Mouse (Mus musculus): Measurements from ENCODE around the gene Mroh2a.
A peak's percentile ranks its signal among the peaks of the same experiment; 100 is the strongest.
"Not testable (repeated sequence)": the region's sequence is repeated elsewhere in the genome, so short reads cannot be mapped to it uniquely, and the experiment has no call there.

The Mroh2a gene

DNA sequence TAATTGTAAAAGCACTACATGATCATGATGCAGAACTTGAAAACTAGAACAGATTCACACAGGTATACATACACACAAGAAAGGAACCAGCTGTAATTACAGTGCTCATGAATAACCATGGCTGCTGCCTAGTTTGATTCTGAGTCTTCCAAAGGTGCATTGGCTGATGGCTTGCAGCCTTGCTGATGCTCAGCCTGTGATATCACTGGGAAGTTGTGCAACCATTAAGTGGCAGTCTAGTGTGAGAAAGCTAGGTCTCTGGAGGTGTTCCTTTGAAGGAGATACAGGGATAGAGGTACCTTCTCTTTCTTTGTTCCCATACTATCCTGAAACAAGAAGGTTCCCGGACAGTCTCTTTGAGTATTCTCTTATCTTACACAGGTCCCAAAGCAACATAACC, 7.7 kb upstream of the Mroh2a start:
- no peak for DNase-seq

DNA sequence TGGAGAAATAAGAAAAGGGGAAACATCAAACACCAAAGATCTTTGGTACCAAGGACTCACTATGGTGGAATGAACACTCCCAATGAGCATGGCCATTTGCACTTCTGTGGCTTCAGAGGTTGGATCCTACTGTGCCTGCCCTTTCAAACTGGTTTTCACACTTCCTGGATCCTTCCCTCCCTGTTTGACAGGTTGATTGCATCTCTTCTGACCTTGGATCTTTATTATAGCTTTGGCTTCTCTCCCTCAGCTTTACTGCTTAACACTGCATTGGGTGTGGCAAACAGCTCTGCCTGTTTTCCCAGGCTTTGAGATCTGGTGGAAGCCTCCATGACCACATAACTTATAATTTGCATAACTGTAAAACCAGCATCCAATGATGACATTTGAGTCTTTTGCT, 6.5 kb upstream of the Mroh2a start:
- DNase-seq = no peak

DNA sequence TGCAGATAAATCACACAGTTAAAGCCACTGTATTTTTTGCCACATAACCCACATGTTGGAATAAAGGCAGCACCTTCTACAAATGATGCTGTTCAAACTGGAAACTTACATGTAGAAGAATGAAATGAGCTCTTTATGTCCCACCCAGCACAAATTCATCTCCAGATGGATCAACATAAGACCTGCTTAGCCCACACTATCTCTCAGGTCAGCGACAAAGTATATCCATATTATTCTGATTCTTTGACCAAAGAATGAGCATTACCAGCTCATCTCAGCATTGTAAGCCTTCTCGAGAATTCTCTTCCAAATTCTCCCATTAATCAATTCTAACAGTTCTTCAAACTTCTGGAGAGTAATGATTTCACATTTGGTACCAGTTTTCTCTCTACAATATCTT, 4.6 kb upstream of the Mroh2a start:
- DNase-seq = no peak

DNA sequence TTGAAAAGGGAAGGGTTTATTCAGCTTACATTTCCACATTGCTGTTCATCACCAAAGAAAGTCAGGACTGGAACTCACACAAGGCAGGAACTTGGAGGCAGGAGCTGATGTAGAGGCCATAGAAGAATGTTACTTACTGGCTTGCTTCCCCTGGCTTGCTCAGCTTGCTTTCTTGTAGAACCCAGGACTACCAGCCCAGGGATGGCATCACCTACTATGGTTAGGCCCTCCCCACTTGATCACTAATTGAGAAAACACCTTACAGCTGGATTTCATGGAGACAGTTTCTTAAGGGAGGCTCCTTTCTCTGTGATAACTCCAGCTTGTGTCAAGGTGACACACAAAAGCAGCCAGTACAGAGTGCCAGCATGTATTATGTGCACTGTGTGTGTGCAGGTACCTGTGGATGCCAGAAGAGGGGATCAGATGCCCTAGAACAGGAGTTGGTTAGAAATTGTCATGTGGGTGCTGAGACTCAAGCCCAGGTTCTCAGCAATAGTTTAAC, 3.7 kb upstream of the Mroh2a start:
- not testable (repeated sequence) for DNase-seq

DNA sequence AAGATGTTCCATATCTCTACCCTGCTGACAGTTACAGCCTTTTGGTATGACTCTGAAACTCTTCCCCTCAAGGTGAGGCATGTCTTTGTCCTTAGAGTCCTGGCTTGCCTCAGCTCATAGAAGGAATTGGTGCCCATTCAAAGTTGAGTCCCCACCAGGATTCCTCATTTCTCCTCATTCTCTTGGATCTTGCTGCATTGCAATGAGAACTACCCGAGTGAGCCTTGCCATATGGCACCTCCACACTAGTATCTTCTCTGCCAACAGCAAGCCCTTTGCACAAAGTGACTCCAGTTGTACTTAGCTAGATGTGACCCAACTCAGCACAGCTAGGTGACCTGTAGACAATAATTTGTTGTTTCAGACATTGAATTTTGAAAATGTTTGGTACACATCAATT, 3.2 kb upstream of the Mroh2a start:
- DNase-seq = no peak

DNA sequence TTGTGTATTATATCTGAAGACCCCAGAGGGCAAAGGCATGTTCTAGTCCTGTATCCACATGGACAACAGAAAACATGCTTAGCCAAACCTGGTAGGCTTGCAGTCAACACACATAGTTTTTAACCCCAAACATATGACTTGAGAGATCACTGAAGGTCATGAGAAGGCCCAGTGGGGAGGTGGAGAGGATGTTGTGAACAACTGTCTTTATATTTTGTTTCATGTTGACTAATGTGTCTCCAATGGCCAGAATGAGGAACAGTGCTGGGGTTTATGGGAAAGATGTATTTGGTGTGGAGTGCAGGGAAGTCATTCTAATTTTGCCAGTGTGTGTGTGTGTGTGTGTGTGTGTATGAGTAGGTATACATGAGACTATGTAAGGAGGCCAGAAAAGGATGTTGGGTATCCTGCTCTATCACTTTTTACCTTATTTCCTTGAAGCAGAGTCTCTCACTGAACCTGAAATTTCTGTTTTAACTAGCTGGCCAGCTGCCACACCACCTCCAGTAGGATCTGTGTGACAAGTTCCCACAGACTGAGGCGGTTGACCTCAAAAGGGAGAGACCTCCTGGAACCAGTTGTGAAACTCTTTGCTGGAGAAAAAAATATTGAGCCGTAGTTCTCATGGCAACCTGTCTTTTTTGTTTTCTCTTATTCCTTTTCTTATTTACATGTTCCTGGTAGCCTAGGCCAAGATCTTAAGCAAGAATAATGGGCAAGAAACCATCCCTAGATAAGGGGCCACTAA, 2.6 kb upstream of the Mroh2a start:
- DNase-seq = no peak

DNA sequence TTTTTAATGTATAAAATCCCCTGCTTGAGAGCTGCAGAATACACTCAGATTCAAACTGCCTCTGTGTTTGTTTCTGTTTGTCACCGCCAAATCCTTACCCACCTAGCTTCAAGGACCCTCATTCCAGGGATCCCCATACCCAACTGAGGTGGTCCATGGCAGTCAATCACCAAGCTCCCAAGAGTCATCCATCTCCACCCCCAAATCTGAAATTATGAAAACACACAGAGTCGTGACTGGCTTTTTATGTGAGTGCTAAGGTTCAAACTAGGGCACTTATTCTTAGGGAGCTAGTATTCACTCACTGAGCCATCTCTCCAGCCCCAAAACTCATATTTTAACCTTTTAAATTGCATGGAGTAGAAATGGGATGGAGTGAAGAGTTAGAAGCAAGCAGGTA, 1.5 kb upstream of the Mroh2a start:
- DNase-seq = not testable (repeated sequence)

DNA sequence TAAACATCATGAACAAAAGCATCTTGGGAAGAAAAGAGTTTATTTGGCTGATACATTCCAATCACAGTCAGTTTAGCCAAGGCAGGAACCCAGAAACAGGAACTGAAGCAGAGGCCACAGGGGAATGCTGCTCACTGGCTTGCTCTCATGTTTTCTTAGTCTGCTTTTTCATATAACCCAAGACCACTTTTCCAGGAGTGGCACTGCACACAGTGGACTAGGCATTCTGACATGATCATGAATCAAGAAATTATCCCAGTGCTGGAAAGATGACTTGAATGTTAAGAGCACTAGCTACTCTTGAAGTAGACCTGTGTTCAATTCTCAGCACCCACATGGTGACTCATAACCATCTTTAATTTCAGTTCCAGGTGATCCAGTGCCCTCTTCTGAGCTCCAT, 1.0 kb upstream of the Mroh2a start:
- DNase-seq = no peak

DNA sequence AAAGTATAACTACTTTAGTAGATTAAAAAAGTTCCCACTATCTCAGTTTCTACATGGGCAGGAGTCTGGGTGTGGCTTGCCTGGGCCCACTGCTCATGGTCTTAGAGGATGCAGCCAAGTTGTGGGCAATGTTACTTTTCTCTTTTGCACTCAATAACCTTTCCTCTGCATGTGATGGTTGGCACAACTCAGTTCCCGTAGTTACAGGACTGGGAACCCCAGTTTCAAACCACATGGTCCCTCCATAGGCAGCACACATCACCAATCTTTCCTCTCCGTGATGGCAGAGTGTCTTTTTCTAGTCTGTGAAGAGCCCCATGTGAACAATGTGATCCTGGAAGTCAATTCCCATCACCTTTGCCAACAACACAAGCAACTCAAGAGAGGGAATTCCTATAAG, 696 bp downstream of the Mroh2a start:
- DNase-seq = peak; percentile 9

DNA sequence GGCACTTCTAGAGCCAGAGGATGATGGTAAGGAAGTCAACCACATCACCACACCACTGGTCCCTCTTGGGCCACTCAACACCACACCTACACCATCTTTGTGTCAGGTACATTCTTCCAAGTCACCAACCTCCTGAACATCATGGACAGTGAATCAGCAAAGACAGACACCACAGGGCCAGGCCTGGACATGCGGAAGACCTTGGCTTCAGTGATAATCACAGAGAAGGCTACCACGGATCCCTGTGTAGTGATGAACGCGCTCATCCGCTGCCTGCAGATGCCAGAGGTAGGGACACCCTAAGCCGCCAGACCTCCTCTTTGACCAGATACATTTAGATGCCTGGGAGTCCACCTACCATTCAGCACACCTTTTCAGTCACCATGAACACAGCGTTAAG, 1.3 kb downstream of the Mroh2a start:
- DNase-seq = no peak

DNA sequence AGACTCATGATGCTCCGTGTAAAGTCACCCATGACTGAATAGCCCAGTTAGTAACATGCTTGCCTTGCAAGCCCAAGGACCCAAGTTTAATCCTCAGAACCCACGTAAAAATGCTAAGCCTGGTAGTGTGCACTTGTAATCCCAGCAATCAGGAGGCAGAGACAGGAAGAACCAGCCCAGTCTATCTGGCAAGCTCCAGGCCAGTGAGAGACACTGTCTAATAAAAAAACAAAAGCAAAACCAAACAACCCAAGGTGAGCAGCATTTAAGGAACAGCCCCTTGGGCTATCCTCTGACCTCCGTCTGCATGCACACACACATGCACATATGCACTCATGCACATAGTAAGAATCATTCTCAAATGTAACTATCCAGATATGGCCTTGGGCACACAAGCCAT, 2.8 kb downstream of the Mroh2a start:
- no peak for DNase-seq

DNA sequence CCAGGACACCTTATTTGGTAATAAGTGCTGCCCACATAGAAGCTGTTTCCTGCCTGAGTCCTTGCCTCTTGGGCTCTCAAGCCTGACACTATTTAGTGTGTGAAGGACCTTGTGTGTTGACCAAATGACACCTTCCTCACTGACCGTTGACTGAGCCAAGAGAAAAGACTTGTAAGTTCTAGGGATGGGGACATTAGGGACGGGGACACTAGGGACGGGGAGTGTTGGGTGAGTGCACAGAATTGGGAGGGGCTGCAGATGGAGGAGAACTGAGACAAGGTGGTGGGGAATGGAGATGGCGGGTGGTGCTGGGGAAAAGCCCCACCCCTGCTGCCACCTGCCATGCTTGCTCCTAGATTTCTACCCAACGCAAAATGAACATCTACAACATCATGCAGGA, 3.2 kb downstream of the Mroh2a start:
- no peak for DNase-seq

DNA sequence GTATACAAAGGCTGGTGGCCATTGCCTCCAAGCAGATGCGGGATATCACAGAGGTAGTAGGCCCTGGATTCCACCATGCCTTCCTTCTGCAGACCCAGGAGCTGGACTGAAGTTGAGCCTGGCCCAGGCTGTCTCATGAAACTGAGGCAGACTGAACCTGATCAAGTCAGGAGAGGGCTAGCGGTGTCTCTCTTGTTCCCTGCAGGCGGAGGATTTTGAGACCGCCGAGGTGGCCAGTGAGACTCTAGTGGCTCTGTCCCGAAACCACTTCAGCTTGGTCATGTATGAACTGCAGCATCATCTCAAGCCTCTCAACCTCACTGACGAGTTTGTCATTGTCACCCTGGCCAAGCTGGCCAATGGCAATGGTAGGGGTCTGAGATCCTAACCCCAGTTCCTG, 3.6 kb downstream of the Mroh2a start:
- no peak for DNase-seq

DNA sequence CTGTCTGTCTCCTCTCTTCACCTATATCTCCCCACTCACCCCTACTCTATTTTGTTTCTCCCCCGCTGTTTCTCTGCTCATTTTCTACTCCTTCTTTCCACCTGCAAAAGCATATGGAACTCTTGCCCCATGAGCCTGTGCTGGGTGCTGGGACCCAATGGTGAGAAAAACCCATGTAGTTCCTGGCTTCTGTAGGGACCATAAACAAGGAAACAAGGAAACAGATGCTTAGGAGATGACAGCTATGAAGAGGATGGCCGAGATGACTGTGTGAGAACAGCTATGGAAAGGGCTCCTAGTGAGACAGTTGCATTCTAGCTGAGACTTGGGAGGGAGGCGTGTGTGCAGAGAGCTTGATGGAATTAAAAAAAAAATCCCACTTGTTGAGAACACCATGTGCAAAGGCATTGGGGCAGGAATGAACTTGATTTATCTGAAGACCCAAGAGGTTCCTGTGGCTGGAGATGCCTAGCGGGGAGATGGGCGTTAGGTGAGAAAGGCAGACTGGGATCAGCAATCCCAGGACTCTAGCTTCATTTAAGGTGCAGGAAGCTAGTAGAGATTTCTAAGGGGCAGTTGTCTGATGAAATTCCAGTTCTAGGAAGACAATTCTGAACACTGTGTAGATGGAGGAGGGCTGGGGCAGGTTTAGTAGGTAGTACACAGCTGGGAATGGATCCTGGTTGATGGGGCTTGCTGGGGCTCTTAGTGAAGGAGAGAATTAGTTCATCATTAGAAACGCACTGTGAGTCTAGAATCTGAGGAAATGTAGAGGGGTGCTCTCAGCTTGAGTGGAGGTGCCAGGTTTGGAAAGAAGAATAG, 4.4 kb downstream of the Mroh2a start:
- no peak for DNase-seq

DNA sequence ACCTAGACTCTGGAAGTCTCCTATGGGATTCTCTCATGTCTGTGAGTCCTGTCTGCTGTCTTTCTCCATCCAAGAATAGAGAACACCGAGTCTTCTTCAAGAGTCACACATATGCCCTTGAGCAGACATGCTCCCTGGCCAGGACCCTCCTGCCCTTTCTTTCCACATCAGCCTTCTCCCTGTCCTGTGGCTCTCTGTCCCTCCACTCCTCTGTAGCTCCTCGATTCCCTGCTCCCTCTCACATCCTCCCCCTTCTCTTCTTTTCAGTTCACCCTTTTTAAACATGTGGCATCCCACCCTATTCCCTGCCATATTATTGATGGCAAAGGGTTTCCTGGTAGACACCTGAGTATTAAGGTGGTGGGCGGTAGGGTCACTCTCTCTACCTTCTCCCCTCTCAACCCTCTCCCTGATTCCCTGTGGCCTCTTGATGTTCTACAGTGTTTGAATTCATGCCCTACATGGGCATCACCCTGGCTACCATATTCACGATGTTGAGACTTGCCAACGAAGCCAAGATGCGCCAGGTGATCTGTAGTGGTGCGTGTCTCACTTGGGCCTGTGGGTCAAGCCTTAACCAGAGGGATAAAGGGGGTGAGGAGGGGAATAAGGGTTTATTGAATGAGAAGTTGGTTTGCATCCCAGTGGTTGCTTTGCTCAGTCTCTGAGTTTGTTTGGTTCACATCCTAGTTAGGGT, 5.2 kb downstream of the Mroh2a start:
- DNase-seq = no peak

DNA sequence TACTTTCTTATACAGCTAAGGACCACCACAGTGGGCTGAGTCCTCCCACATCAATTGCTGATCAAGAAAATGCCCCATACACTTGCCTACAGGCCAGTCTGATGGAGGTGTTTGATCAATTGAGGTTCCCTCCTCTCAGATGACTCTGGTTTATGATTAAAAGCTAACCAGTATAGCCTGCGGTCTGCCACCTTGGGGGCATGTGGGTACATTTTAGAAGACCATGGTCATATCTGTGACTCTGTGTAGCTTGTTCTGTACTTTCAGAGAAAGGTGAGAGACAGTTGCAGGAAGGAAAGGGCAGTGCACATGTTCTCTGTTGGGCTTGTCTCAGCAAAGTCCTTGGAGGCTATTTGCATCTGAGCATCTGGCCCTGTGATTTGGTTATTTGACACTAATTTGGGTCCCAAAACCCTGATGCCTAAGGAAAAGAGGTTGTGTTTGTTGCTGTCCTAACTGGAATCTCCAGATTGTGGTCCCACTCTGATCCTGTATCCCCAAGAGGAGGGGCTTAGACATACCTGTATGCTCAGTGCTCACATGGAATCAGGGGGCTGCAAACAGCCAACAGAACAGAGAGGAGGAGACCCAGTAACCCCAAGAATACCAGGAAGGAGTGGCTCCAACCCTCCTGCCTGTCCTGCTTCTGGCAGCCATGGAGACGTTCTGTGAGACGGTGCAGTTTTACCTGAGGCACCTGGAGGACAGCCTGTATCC, 6.0 kb downstream of the Mroh2a start:
- DNase-seq = no peak

DNA sequence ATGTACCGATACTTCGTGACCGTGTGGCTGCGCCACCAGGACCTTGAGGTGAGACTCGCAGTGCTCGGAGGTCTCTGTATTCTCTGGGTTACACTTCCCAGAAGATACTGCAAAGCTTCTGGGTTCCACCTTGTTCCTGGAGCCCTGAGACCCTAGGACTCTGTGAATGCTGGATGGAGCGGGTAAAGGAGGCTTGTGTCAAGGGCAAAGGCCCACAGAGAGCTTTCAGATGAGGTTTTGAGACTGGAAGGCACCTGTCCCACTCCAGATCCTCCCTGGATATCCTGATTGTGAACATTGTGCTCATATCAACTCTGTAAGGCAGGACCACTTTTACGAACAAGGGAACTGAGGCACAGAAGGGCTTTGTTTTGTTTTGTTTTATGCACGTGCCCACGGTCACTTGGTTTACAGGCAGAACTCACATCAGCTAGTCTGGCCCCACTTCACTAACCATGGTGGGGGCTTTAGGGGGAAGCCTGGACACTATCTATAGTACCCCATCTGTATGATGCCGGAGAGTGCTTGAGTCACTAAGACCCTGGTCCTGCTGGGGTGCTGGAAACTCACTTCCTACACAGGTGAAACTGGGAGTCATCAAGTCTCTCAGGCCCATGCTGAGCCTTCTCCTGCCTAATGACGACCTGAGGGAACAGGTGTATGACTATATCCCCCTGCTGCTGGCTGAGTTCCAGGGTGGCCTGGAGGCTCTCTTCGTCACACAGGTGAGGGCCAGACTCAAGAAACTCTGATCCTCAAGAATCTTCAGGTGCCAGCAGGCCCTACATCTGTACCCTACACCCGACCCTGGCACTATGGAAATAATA, 6.8 kb downstream of the Mroh2a start:
- no peak for DNase-seq

DNA sequence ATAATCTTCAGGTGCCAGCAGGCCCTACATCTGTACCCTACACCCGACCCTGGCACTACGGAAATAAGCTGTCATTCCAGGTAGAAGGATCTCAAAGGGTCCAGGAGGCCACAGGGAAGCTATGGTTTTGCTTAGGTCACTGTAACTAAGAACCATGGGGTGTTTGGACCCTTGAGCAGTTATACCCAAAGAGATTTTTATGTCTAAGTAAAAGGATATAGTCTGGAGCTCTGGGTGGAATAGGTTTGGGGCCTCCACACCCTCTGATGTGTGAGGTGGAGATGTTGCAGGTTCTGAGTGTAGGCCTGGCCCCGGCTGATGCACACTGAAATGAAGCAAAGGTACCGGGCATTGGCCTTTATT, 7.4 kb downstream of the Mroh2a start:
- no peak for DNase-seq

DNA sequence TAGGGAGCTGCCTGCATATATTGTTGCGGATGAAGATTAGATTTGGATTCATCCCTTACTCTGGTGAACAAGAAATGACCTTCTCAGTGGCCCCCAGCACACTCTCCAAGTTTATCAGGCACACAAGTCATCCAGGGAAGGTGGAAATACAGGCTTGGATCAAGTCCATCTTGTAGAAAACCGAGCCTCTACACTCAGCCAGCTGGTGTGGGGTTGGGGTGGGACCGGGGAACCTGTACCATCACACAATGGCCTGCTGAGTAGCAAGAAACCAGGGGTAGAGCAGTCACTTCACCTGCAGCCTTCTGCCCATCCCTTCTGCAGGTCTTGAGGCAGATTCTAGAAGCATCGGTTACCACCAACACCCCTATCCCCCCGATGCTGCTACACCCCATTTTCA, 7.9 kb downstream of the Mroh2a start:
- no peak for DNase-seq

DNA sequence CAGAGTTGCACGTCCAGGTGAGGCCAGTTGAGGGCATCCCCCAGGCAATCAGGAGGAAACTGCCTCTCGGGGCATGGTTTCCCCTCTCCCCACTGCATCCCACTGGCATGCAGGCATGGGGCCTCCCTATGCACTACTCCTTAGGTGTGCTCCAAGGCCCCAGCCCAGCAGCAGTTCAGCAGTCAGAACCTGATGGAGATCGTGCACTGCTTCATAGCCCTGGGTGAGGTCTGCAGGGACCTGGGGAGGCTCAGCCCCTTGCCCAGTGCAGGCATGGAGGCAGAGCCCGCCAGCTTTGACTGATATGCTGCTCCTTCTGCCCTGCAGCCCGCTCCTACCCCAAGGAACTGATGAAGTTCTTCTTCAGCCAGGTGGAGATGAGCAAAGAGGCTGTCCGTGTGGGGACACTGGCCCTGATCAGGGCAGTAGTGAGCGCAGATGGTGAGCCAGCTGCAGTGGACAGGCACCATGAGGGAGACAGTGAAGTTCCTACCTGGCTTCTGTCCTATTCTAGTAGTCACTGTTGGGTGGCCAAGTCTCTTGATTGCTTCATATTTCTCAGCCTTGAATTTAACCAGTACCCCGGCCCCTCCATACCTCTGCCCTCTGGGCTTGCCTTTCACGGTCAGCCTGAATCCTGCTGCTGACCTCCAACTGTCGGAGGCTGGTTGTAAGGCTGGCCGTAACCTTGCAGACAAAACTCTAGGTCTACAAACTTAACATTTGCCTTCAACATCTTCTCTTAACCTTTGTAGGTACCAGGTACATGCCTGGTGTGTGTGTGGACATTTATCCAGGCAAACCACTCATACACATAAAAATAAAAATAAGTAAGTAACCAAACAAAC, 8.5 kb downstream of the Mroh2a start:
- no peak for DNase-seq

DNA sequence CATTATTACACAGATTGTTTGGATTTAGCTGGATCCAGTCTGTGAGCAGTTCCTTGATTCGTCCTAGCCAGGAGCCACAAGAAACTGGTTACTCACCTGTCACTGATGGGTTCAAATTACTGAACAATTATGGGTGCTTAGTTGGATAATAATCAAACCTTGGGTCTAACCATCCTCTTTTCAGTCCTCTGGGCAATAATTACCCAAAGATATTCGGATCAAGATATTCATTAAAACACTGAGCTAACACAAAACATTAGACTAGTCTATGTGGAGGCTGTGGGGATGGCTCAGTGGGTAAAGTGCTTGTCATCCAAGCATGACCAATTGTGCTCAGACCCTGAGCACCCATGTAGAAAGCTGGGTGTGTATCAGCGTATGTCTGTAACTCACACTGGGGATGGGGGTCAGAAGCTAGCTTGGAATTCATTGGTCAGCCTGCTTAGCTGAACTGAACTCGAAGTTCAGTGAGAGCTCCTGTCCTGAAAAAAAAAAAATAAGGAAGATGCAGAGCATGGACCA, 9.2 kb downstream of the Mroh2a start:
- no peak for DNase-seq

All from thymus, postnatal 14 days (tissue).